Mouse (Mus musculus): ENCODE measurements around the gene Tbc1d10c. TPM values are rescaled to one million over a fixed set of nuclear protein-coding genes. Genes with fewer than 3 reads are reported as not detected.

Gene Tbc1d10c
- total RNA-seq, 2 experiments from 2014 or later = 3.2 to 3.8 TPM

GRCm38 (mm10) chr19:4192251-4192985 lies 1.3 kb upstream of the Tbc1d10c start:
- DNase-seq = no peak

GRCm38 (mm10) chr19:4191528-4192250 lies 605 bp upstream of the Tbc1d10c start, which contains the start of gene Ppp1ca:
Gene Ppp1ca (plus strand): TSS chr19:4192065.
- peak; percentile 99 for DNase-seq

GRCm38 (mm10) chr19:4189051-4189620 lies 1.9 kb downstream of the Tbc1d10c start:
- no peak for DNase-seq

- DNase-seq = no peak
Measured at GRCm38 (mm10) chr19:4187303-4187702, 3.8 kb downstream of the Tbc1d10c start.

GRCm38 (mm10) chr19:4184976-4185975 lies 5.8 kb downstream of the Tbc1d10c start:
- no peak for DNase-seq

GRCm38 (mm10) chr19:4183689-4184088 lies 7.4 kb downstream of the Tbc1d10c start:
- no peak for DNase-seq

- no peak for DNase-seq
Measured at GRCm38 (mm10) chr19:4181892-4182291, 9.2 kb downstream of the Tbc1d10c start.

GRCm38 (mm10) chr19:4180411-4180810 lies 10.7 kb downstream of the Tbc1d10c start:
- DNase-seq = no peak

GRCm38 (mm10) chr19:4175368-4175947 lies 15.6 kb downstream of the Tbc1d10c start, which contains the start of gene Carns1:
Gene Carns1 (minus strand): TSS chr19:4175479.
- peak; percentile 50 for DNase-seq

GRCm38 (mm10) chr19:4172925-4173324 lies 18.2 kb downstream of the Tbc1d10c start:
- DNase-seq = no peak

GRCm38 (mm10) chr19:4171393-4172290 lies 19.4 kb downstream of the Tbc1d10c start:
- peak; percentile 63 for DNase-seq

- no peak for DNase-seq
Measured at GRCm38 (mm10) chr19:4170723-4171392, 20.2 kb downstream of the Tbc1d10c start.

- no peak for DNase-seq
Measured at GRCm38 (mm10) chr19:4169810-4170209, 21.3 kb downstream of the Tbc1d10c start.

GRCm38 (mm10) chr19:4169378-4169784 lies 21.7 kb downstream of the Tbc1d10c start:
- peak; percentile 99 for DNase-seq

- DNase-seq = no peak
Measured at GRCm38 (mm10) chr19:4166678-4167476, 24.2 kb downstream of the Tbc1d10c start.

GRCm38 (mm10) chr19:4164721-4165120 lies 26.4 kb downstream of the Tbc1d10c start:
- DNase-seq = no peak

- DNase-seq = no peak
Measured at GRCm38 (mm10) chr19:4164100-4164499, 27.0 kb downstream of the Tbc1d10c start.

GRCm38 (mm10) chr19:4163543-4163887 lies 27.6 kb downstream of the Tbc1d10c start:
- DNase-seq = no peak

All from gastrocnemius, postnatal 10 days (tissue).